32 mouse cellular contexts compared by ENCODE assay signal in genomic region chr13:85955284-85955683, GRCm38 (mm10).
"Had no signal": no experiment of that assay in that cellular context is flagged by ENCODE, and none has a peak within 500 bp of the region (broad histone marks: within the 10 kb centered on the region; RNA-seq: fewer than 3 reads in every experiment).

No protein-coding gene starts in this region.

- H3K27me3 ChIP-seq: limb, embryonic 12.5 days; limb, embryonic 13.5 days; limb, embryonic 15.5 days; liver, embryonic 12.5 days; liver, embryonic 13.5 days; liver, embryonic 15.5 days; lung, embryonic 15.5 days; megakaryocyte, embryonic 14.5 days; midbrain, embryonic 12.5 days; midbrain, embryonic 13.5 days; midbrain, embryonic 15.5 days; neural tube, embryonic 12.5 days; neural tube, embryonic 13.5 days had no signal

- H3K9me3 ChIP-seq: limb, embryonic 10.5 days; limb, embryonic 12.5 days; limb, embryonic 13.5 days; limb, embryonic 15.5 days; liver, embryonic 12.5 days; liver, embryonic 13.5 days; liver, embryonic 15.5 days; lung, embryonic 15.5 days; megakaryocyte, embryonic 14.5 days; midbrain, embryonic 10.5 days; midbrain, embryonic 12.5 days; midbrain, embryonic 13.5 days; midbrain, embryonic 15.5 days; neural tube, embryonic 12.5 days; neural tube, embryonic 13.5 days had no signal

- DNase-seq: left cerebral cortex, postnatal 4 days; liver; liver, embryonic 13.5 days; liver, postnatal 0 days; lung, adult 18-20 months; lung, adult 2 months; lung, embryonic 14.5 days; lung, postnatal 10 days; lung, postnatal 14 days; lung, postnatal 36 days; lung, postnatal 4 days; midbrain, embryonic 14.5 days had no signal

- ATAC-seq: liver, embryonic 12.5 days; liver, postnatal 0 days; lung, postnatal 0 days; midbrain, embryonic 13.5 days; midbrain, embryonic 15.5 days; midbrain, embryonic 16.5 days had no signal

- H3K9ac ChIP-seq: limb, embryonic 12.5 days; limb, embryonic 13.5 days; limb, embryonic 15.5 days; liver, embryonic 12.5 days; liver, embryonic 13.5 days; liver, embryonic 14.5 days; liver, embryonic 15.5 days; liver, postnatal 0 days; lung, embryonic 14.5 days; lung, embryonic 15.5 days; midbrain, embryonic 12.5 days; midbrain, embryonic 13.5 days; midbrain, embryonic 15.5 days; neural tube, embryonic 12.5 days; neural tube, embryonic 13.5 days had no signal

- H3K4me1 ChIP-seq: limb, embryonic 10.5 days; limb, embryonic 12.5 days; limb, embryonic 13.5 days; limb, embryonic 15.5 days; liver, embryonic 12.5 days; liver, embryonic 13.5 days; liver, embryonic 15.5 days; lung, embryonic 15.5 days; megakaryocyte, embryonic 14.5 days; midbrain, embryonic 10.5 days; midbrain, embryonic 12.5 days; midbrain, embryonic 13.5 days; midbrain, embryonic 15.5 days; neural tube, embryonic 12.5 days; neural tube, embryonic 13.5 days had no signal

- H3K27ac ChIP-seq: limb, embryonic 10.5 days; limb, embryonic 12.5 days; limb, embryonic 13.5 days; limb, embryonic 15.5 days; liver, embryonic 12.5 days; liver, embryonic 13.5 days; liver, embryonic 14.5 days; liver, embryonic 15.5 days; lung, embryonic 15.5 days; macrophage; midbrain, embryonic 10.5 days; midbrain, embryonic 12.5 days; midbrain, embryonic 13.5 days; midbrain, embryonic 15.5 days; neural tube, embryonic 12.5 days; neural tube, embryonic 13.5 days had no signal

- H3K36me3 ChIP-seq: limb, embryonic 10.5 days; limb, embryonic 12.5 days; limb, embryonic 13.5 days; limb, embryonic 15.5 days; liver, embryonic 12.5 days; liver, embryonic 13.5 days; liver, embryonic 15.5 days; lung, embryonic 15.5 days; midbrain, embryonic 10.5 days; midbrain, embryonic 12.5 days; midbrain, embryonic 13.5 days; midbrain, embryonic 15.5 days; neural tube, embryonic 12.5 days; neural tube, embryonic 13.5 days had no signal

- H3K4me2 ChIP-seq: limb, embryonic 12.5 days; limb, embryonic 13.5 days; limb, embryonic 15.5 days; liver, embryonic 12.5 days; liver, embryonic 13.5 days; liver, embryonic 15.5 days; lung, embryonic 14.5 days; lung, embryonic 15.5 days; midbrain, embryonic 11.5 days; midbrain, embryonic 12.5 days; midbrain, embryonic 13.5 days; midbrain, embryonic 15.5 days; neural tube, embryonic 12.5 days; neural tube, embryonic 13.5 days had no signal

- H3K4me3 ChIP-seq: limb, embryonic 10.5 days; limb, embryonic 12.5 days; limb, embryonic 13.5 days; limb, embryonic 15.5 days; liver, embryonic 12.5 days; liver, embryonic 13.5 days; liver, embryonic 15.5 days; lung, embryonic 15.5 days; megakaryocyte, embryonic 14.5 days; midbrain, embryonic 10.5 days; midbrain, embryonic 12.5 days; midbrain, embryonic 13.5 days; midbrain, embryonic 15.5 days; myocyte; neural tube, embryonic 12.5 days; neural tube, embryonic 13.5 days had no signal
